Mouse (Mus musculus) E14TG2a.4 (cell line): ENCODE measurements around the gene Tprkb.

Experiments
- CTCF ChIP-seq: conservative IDR thresholded peaks from 2 replicates; pipeline ENCODE4 v1.5.1; 2014; ENCODE audit warnings: low read length
- NANOG ChIP-seq: IDR thresholded peaks from 2 replicates; pipeline ENCODE4 v1.6.1; 2014; ENCODE audit warnings: borderline replicate concordance, low read length, mixed read lengths
- POU5F1 ChIP-seq: IDR thresholded peaks from 2 replicates; pipeline ENCODE4 v1.6.1; 2014; ENCODE audit warnings: low read length, borderline replicate concordance

GRCm38 (mm10) chr6:85902303-85902702 is 9.4 kb upstream of the Tprkb start:
- TF ChIP-seq CTCF, result no peak
- no peak for TF ChIP-seq POU5F1
- TF ChIP-seq NANOG, result no peak
